Mouse (Mus musculus) lung, postnatal 0 days (tissue): ENCODE measurements around the gene Fam189a1.

Experiments
- CTCF ChIP-seq: IDR thresholded peaks from 2 replicates; pipeline ENCODE4 v1.5.1; 2016; ENCODE audit warnings: antibody characterized with exemption, mild to moderate bottlenecking
- EP300 ChIP-seq: IDR thresholded peaks from 2 replicates; pipeline ENCODE4 v1.6.1; 2016; ENCODE audit warnings: antibody characterized with exemption, mild to moderate bottlenecking, control low read depth

DNA sequence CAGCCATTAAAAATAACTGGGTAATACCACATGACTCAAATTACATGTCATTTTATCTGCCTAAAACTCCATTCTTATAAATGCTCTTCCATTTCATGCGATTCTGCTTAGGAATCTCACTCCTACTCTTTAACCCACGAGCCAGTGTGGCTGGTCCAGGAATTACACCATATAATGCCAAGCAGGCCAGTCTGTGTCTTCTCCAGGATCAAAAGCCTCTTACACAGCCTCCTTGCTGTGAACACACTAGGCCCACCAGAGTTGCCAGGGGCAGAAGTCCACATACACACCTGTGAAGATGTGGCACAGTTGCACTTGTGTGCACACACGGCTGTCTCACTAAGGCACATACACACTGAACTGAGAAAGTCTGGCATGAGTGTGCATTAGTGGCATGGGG is 50.8 kb downstream of the Fam189a1 start:
- TF ChIP-seq CTCF (no peak), EP300 (no peak)
